Mouse (Mus musculus): ENCODE measurements around the gene Card9. TPM values are rescaled to one million over a fixed set of nuclear protein-coding genes. Genes with fewer than 3 reads are reported as not detected.

Card9 gene
- total RNA-seq, 2 experiments from 2014 or later, result 1.5 to 2.1 TPM

DNA sequence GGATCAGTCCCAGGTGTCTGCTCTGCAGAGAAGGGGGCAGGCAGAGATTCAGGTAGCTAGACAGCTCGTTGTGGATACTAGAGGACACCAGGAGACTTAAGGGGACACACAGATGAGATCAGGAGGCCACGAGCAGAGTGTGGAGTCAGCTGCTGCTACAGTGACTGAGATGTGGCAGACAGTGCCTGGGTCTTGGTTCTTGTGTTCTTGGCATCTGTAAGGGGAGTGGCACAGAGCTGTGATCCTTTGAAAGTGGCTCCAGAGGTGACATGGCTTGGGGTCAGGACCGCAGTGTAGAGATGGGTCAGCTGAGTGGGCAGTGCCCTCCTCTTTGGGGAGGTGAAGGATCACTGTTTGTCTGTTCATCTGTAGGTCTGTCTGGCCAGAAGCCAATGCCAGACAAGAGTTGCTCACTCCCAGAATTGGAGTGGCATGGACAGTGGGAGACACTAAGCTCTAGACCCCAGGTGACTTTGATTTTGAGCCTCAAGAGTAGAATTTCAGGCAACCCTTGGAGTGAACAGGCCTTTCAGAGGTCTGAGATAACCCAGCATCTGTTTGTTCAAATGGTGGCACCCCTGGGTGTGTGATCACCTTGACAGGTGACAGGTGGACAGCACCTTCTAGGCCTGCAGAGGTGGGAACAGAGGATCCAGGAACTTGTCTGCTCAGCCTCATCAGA lies 42.6 kb downstream of the Card9 start:
- no peak overlapping the region for H3K4me3 ChIP-seq
- TF ChIP-seq CTCF (conservative IDR thresholded peaks at IDR 0.05), result no peak
- DNase-seq (ENCODE audit: low spot score in 2 of 2), result no peak
- H3K27ac ChIP-seq, result no peak overlapping the region

DNA sequence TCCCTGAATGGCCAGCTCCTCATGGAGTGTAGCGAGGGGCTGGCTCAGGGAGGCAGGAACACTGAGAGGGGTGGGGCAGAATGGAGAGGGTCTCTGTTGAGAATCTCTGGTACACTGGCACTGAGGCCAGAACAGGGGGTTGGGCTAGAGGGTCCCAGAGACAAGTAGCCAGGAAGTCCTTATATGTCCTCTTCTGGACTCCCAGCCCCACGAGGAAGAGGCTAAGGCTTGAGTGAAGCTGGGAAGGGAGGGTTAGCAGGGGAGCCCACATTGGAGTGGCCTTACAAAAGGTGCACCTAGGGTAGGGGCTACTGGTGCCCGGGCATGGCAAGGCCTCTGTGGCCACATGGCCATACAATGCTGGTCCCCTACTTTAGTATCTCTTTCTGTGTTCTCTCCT lies 43.3 kb downstream of the Card9 start:
- Histone ChIP-seq H3K4me3 (no peak overlapping the region; the same call in 1 of the 2 replicates), H3K27ac (peak overlapping the region; percentile 94)
- DNase-seq (ENCODE audit: low spot score in 2 of 2), result no peak
- TF ChIP-seq CTCF (conservative IDR thresholded peaks at IDR 0.05), result no peak

DNA sequence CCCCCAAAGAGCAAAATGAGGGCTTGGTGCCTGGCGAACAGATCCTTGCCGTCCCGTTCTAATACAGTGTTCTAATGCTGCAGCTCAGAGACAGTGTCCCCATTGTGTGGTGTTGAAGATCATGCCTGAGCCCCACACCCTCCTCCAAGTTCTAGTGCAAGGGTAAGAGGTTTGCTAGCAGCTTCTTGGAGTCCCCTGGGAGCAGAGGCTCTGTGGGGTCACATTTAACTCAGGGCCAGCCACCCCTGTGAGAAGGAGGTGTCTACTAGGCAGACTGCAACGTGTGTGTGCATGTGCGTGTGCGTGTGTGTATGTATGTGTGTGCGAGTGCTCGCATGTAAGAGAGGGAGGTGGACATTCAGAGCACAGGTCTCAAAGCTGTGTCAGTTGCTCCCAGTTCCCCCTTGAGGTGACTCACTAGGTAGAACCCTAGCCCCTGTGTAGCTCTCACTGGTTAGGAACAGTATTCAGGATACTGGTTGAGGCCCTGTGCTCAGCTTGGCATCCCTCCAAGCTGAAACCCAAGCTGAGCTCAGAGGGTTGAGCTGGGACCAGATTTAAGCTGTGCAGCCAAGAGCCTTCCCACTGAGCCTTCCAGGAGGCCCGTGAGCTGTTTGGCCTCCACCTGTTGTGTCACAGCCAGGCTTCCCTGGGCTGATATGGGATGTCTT lies 44.0 kb downstream of the Card9 start:
- no peak for DNase-seq (ENCODE audit: low spot score in 2 of 2)

DNA sequence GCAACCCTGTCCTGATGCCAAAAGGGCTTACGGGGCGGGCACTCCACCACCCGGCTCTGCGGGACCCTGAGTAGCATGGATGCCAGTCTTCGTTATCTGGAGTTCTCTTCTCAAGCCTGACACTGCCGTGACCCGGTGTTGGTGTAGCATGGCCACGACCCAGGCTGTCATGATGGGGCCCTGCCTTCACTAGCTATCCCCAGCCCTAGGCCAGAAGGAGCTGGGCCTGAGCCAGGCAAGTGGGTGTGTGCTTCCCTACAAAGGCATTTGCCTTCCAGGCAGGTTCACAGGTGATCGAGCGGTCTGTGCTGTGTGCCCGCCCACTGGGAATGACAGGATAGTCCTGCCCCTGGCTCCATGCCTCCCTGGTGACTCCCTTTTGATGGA lies 44.8 kb downstream of the Card9 start:
- H3K27ac ChIP-seq, result peak overlapping the region; percentile 94

More for the DNA sequence above, 44.0 kb downstream of the Card9 start:
- no peak for TF ChIP-seq CTCF (conservative IDR thresholded peaks at IDR 0.05)
- peak overlapping the region; percentile 96 for H3K4me3 ChIP-seq
- H3K27ac ChIP-seq, result peak overlapping the region; percentile 94

DNA sequence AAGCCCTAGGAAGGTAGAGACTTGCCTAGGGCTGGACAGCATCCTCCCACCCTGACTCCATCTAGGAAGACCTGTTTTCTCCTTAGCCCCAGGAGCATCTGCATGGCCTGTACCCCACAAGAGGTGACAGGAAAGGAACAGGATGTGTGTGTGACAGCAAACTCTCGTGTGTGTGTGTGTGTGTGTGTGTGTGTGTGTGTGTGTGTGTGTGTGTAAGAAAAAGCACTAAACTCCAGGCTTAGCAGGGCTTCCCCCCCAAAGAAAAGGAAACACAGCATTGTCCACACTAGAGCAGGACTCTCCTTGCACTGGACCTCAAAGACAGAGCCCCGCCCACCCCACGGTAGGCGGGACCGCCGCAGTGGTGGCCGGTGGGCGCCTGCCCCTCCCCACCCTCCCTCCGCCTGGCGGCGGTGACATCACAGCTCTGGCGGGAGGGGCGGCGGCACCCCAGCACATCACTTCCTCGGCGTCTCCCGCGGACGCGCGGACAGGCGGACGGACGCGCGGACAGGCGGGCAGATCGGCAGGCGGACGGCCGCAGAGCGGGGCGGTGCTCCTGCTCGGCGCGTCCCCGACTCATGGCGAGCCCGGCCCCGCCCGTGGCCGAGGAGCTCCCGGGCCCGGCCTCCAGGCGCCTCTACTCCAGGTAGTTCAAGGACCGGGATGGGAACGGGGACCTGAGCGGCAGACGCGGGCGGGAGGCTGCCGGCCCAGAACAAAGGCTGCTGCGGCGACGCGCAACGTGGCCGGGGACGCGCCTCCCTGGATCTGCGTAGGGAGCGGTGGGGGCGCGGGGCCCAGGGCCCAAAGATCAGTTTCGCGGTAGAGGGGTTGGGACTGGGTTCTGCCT lies 45.4 kb downstream of the Card9 start, which contains the start of gene Gpsm1:
Gene Gpsm1, plus strand, starts transcription at position 444 of the 853 bp plus-strand sequence.
- peak within 1 kb of the TSS; percentile 94 for H3K27ac ChIP-seq
- TF ChIP-seq CTCF (conservative IDR thresholded peaks at IDR 0.05), result no peak
- peak; percentile 65 to 66 for DNase-seq (ENCODE audit: low spot score in 2 of 2)
- H3K4me3 ChIP-seq, result peak within 1 kb of the TSS; percentile 96

More for the DNA sequence above, 44.8 kb downstream of the Card9 start:
- no peak for DNase-seq (ENCODE audit: low spot score in 2 of 2)
- peak overlapping the region; percentile 96 for H3K4me3 ChIP-seq
- no peak for TF ChIP-seq CTCF (conservative IDR thresholded peaks at IDR 0.05)

DNA sequence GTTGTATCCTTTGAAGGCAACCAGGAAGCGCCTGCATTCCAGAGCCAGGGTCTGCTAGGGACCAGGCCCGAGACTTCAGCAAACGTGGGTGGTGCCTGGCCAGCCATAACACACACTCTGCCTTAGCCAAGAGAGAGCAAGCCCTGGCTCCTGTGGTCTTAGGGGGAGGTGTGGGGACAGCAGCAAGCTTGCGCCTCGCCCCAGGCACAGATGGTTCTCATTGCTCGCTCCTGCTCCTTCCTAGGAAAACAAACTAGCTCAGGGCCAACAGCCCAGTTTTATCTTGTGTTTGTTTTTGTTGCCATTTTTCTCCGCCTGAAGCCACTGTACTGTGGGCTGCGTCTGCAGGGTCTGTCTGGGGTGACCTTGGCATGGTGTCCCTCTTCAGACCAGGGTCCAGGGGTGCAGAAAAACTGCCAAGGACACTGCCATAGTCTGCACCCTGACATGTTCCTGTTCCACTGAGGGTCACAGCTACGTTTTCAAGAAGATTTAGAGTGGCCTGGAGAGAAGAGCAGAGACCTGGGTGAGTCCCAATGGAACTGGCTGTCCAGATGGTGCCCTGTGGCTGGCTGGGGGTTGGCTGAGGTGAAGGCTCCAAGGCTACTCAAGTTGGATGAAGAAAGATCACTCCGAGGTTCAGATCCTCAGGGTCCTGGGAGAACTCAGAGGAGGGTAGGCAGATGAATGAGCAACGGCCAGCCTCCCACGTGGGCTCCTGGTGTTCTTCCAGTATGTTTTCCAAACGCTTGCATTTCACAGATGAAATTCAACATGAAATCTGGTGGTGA lies 46.2 kb downstream of the Card9 start:
- no peak for DNase-seq (ENCODE audit: low spot score in 2 of 2)
- peak overlapping the region; percentile 69 for H3K27ac ChIP-seq
- H3K4me3 ChIP-seq, result peak overlapping the region; percentile 15; the same call in 1 of the 2 replicates
- no peak for TF ChIP-seq CTCF (conservative IDR thresholded peaks at IDR 0.05)

DNA sequence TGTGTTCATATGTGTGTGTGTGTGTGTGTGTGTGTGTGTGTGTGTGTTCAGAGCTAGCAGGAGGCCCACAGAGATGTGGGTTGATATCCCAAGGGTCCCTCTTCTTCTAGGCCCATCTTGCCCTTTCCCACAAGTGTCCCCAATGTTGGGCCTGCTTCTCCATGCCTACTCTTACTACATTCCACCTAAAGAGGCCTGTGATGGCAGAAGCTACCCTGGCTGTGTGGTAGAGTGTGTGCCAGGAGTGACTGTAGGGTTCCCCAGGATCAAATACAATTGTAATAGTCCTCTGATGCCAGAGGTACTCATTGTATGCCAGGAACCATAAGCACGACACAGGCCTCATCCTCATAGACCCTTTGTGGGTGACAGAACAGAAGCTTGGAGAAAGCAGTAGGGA lies 47.3 kb downstream of the Card9 start:
- H3K27ac ChIP-seq, result no peak overlapping the region
- H3K4me3 ChIP-seq, result no peak overlapping the region
- DNase-seq (ENCODE audit: low spot score in 2 of 2), result no peak
- no peak for TF ChIP-seq CTCF (conservative IDR thresholded peaks at IDR 0.05)

DNA sequence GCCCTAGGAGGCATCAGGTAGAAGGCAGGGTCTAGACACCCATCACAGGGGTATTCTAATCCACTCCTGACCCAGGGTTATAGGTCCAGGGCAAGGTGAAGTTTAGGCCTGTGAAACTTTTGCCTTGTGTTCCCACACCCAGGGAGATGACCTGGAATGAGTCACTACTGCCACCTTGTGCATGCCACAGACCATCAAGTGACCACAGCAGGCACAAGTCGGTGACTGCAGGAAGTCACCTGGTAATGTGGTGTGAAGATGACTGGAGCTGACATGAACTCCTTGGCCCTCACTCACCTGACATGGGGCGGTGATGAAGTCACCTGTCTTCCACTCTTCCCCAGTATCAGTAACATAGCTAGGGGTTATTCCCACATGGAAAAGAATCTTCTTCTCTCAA lies 47.9 kb downstream of the Card9 start:
- Histone ChIP-seq H3K4me3 (no peak overlapping the region), H3K27ac (no peak overlapping the region)
- peak; percentile 31 for TF ChIP-seq CTCF (conservative IDR thresholded peaks at IDR 0.05)
- no peak for DNase-seq (ENCODE audit: low spot score in 2 of 2)

DNA sequence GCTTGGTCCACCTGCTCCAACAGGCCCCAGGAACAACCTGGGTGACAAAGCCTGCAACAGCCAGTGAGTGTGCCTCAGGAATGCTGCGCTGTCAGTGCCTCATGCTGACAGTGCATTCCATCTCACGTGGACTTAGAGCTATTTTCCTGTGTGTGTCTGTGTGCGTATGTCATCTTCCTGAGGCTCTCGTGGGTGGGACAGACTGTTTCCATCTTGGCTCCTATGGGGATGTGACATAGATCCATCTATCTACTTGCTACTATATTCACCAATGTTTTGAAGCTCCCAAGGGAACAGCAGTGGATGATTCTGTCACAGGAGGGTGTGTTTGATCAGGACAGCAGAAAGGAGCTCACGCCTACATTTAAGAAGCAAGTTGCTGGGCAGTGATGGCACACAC lies 48.8 kb downstream of the Card9 start:
- no peak for DNase-seq (ENCODE audit: low spot score in 2 of 2)
- H3K4me3 ChIP-seq, result no peak overlapping the region
- H3K27ac ChIP-seq, result no peak overlapping the region
- no peak for TF ChIP-seq CTCF (conservative IDR thresholded peaks at IDR 0.05)

DNA sequence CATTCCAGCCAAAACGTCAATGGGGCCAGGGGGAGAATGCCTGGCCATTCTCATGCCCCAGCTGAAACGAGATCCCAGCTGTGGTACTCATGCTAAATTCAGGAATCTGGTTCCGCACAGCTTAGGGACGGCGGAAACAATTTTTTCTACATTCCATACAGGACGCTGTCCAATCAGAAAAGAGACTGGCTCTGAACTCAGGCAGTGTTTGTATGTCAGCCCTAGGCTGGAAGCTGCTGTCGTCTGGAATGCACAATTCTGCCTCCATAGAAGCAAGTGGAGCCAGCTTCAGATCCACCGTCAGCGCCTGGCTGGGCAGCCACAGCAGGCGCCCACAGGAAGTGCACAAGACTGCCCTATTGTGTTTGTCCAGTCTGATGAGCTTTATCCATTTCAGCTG lies 51.0 kb downstream of the Card9 start:
- H3K27ac ChIP-seq, result no peak overlapping the region
- TF ChIP-seq CTCF (conservative IDR thresholded peaks at IDR 0.05), result no peak
- DNase-seq (ENCODE audit: low spot score in 2 of 2), result no peak

DNA sequence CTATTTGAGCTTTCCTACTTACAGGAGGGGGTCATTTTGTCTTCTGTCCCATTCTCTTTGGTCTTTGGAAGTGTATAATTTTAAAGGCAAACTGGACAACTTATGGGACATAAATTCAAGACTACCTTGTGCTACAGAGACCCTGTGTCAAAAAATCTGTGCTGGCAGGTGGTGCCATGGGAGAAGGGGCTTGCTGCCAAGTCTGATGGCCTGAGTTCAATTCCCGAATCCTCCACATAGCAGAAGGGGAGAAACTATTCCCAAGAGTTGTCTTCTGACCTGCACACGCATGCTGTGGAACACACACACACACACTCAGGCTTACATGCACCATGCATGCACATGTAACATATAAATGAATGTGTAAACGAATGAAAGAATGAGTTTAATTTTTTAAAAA lies 54.0 kb downstream of the Card9 start:
- H3K27ac ChIP-seq, result no peak overlapping the region
- DNase-seq (ENCODE audit: low spot score in 2 of 2), result no peak
- H3K4me3 ChIP-seq, result no peak overlapping the region
- no peak for TF ChIP-seq CTCF (conservative IDR thresholded peaks at IDR 0.05)

More for the DNA sequence above, 51.0 kb downstream of the Card9 start:
- no peak overlapping the region for H3K4me3 ChIP-seq

DNA sequence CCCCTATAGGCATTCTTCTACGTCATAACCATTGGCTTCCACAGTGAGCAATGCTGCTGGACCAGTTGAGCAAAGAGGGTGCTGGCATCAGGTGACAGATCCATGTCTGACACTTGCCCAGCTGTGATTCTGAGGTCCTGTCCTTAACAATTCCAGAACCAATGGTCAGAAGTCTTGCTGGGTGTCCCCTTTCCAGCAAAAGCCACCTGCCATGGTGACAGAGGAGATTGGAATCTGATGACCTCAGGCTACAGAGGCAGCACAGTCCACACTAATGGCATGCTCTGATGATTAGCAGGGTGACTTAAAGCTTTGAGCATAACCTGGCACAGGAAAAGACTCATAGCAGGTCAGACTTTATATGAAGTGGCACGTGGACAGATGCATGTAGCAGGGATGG lies 55.2 kb downstream of the Card9 start:
- Histone ChIP-seq H3K27ac (no peak overlapping the region), H3K4me3 (no peak overlapping the region)
- DNase-seq (ENCODE audit: low spot score in 2 of 2), result no peak
- no peak for TF ChIP-seq CTCF (conservative IDR thresholded peaks at IDR 0.05)
